Mouse (Mus musculus) T-cell, adult 2 months (primary cell): ENCODE data around the gene Sprr2j-ps.

Source experiments
- DNase-seq: peaks from one replicate; pipeline ENCODE4 v3.0.0; 2022; ENCODE audit warnings: low spot score

The Sprr2j-ps gene

DNA sequence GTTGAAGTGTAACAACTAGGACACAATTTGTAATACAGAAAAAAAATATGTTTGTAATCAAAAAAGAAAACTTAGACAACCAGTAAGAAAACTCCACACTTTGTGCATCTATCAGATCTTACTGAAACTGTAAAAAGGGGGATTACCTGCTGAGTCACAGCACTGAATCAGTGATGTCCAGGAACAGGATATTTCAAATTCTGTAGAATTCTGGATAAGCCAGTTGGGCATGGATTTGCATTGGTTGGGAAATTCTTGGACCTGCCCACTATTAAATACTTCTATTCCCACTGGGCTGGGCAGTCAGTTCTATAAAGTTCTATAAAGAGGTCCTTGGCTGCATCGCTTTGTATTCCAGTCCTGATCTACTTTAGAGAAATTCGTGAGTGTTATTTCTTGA lies at the start of gene Sprr2j-ps:
Sprr2j-ps (plus strand) TSS at position 301 of the 400 bp plus-strand sequence.
- no peak for DNase-seq

DNA sequence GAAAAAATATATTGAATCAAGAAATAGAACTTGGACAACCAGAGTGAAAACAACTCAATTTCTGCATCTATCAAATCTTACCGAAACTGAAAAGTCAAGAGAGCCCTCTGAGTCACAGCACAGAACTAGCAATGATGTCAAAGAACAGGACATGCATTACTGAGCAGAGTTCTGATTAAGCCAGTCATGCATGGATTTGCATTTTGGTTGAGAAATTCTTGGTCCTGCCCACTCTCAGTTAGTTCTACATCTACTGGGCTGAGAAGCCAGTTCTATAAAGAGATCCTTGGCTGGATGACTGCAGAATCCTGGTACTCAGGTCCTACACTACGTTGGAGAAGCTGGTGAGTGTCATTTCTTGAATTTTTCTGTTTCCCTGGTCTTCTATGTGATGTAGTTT lies 44.3 kb upstream of the Sprr2j-ps start:
- no peak for DNase-seq

DNA sequence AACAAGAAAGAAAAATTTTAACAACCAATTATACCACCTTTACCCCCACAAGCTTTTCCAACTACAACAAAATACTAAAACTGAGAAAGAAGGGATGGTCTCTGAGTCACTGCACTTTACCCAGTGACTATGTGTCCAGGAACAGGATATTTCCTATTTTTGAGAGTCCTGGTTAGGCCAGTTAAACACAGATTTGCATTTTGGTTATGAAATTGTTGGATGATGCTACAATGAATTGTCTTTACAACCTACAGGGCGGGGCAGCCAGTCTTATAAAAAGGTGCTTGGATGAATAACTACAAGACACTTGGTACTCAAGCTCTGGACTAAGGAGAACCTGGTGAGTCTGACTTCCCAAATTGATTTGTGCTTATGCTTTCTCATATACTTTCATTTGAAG lies 32.5 kb upstream of the Sprr2j-ps start, which contains the start of gene Sprr2h:
Sprr2h (plus strand) TSS at position 301 of the 400 bp plus-strand sequence.
- no peak for DNase-seq

DNA sequence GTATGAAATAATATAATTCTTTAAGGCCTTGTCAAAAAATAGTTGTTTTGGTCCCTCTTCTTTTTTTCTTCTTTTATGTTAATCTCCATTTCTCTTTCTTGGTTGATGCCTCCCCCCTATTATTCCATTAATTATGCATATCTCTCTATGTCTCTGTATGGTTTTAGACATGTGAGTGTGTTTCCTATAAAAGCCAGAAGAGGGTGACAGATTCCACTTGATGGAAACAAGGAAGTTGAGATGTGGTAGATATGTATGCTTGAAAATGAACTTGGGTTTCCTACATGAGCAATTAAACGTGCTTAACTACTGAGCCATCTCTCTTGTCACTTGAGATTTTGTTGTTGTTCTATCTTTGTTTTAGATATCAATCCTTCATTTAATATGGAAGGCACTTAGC lies 23.6 kb upstream of the Sprr2j-ps start:
- DNase-seq = no peak

DNA sequence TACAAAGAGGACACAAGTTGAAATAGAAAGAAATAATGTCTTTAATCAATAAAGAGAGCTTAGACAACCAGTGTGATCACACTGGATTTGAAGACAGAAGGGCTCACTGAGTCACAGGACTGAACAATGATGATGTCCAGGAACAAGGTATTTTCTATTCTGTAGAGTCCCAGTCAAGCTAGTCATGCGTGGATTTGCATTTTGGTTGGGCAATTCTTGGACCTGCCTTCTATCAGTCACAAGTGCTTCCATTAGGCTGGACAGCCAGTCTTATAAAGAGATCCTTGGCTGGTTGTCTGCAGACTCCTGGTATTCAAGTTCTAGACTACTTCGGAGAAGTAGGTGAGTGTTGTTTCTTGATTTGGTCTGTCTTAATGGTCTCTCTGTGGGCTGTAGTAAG lies 10.2 kb upstream of the Sprr2j-ps start, which contains the start of gene Sprr2i:
Sprr2i (plus strand) TSS at position 301 of the 400 bp plus-strand sequence.
- no peak for DNase-seq

DNA sequence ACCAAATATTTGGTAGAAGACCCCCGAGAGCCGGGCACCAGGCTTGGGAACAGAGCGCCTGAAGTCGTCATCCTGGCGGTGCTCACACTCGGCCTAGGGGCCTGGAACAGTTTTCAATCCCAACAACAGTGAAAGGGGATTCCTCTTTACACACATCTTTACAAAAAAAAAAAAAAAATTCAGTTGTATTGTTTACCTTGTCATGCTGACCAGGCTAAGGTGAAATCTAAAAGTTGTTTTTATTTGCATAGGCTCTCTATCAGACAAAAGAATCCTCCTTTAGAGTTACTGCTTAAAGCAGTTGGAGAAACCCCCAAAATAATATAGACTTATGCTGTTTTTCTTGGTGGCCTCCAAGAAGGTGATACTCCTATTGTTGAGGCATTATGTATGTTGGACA lies 11.4 kb downstream of the Sprr2j-ps start, which contains the start of gene Gm9774:
Gm9774 (minus strand) TSS at position 101 of the 400 bp plus-strand sequence.
- DNase-seq = no peak

DNA sequence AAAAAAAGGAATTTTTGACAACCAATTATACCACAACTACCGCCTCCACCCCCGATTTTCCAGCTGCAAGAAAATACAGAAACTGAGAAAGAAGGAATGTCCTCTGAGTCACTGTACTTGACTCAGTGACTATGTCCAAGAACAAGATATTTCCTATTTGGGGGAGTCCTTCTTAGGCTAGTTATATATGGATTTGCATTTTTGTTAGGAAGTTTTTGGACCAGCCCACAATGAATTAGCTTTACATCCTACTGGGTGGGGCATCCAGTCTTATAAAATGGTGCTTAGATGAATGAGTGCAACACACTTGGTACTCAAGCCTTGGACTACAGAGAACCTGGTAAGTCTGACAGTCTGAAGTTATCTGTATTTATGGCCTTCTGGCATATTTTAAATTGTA lies 14.4 kb downstream of the Sprr2j-ps start, which contains the start of gene Sprr2k:
Sprr2k (plus strand) TSS at position 301 of the 400 bp plus-strand sequence.
- no peak for DNase-seq

DNA sequence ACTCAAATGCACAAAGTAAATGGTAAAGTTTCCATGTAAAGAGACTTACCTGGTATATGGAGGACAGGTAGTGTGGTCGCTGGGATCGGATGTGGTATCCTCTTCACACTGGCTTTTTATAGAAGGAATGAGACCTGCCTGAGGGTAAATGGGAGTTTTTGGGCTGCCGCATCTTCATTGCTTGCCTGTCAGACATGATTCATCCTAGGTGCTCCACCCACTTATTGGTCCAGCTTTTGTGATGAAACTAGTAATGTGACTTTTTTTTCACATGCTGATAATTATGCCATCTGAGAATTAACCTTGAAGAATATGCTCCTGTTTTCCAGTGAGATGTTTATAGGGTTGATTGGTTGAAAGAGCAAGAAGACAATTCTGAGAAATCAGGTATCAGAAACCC lies 20.8 kb downstream of the Sprr2j-ps start, which contains the start of gene Sprr1b:
Sprr1b (minus strand) TSS at position 101 of the 400 bp plus-strand sequence.
- DNase-seq = no peak

DNA sequence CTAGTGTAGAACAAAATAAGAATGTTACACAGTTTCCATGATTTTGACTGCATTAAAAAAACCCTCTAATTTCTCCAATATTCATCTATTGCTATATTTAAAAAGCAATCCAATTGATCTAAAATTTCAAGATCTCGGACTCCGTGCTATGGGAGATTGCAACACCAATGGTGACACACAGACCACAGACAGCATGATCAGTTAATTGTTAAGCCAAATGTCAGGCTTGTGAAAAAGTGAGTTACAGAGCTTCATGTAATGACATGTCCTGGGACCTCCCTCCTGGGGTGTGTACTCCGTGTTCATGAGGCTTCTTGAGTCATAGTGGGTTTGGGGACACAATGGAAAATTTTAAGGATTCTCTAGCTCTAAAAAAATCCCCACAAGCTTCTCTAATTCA lies 22.3 kb downstream of the Sprr2j-ps start:
- no peak for DNase-seq

DNA sequence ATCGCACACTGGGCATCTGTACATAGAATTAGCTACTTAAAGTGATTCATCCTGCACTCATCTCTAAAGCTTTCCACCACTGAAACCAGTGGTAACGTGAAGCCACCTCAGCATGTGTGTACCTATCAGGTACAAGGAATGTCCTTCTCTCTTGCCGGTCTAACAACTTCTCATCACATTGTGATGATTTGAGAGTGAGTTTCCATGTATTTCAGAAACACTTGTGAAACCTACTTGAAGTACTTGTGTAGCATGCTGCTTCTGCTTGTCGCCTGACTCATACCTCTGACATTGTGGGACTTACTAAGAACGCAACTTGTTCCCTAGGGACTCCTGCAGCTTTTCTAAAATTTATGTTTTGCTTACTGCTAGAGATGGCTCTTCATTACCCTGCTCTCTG lies 37.3 kb downstream of the Sprr2j-ps start:
- no peak for DNase-seq

DNA sequence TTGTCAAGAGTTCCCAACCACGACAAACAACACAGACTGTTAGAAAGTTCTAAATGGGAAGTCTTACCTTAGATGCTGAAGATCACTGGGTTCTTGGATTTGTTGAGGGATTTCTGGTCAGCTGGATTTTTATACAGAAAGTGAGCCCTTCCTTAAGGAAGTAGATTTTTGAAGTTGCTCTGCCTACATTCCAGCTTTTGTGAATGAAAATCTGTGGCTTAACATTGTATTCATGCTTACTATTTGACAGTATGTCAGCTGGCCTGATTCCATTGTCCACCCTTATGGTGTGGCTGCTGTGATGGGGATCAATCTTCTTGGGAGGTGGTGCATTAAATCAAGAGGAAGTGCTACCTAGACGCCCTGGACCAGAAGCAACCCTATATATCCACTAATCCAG lies 40.7 kb downstream of the Sprr2j-ps start, which contains the start of gene Sprr3:
Sprr3 (minus strand) TSS at position 101 of the 400 bp plus-strand sequence.
- DNase-seq = no peak

DNA sequence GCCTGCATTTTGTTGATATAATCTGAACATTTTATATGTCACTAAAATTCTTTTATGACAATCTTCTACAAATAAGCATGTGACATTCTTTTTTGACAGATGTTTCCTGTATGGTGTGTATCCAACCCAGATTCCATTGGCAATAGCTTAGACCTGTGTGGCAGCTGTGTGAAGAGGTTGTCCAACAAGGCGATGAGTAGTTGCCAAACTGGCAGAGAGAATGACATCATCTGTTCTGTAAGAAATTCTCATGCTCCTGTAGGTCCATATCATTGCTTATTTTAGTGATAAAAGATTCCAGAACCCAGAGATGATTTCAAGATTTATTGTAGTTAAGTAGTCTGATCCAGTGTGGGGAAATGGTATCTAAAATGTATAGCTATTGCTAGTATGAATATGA lies 48.7 kb downstream of the Sprr2j-ps start:
- DNase-seq = no peak

DNA sequence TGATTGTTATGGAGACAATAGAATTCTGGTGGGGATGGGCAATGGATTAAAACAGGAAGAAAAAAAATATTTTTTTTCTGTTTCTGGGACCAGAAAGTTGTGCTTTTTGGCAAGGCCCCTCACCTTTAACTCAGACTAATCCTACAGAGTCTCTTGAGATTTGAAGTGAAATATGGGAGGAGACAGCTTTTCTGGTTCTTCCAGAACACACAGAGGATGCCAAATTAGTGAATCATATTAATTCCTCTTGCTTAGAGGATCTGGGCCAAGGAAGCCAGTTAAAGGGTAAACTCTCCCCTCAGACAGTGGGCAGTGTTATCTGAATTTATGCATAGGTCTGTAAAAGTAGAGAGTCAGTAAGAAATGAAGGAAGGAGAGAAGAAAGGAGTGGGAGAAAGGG lies 49.5 kb downstream of the Sprr2j-ps start:
- DNase-seq = no peak
